Mouse (Mus musculus) thymus, postnatal 4 days (tissue): Measurements from ENCODE around the gene 3110009E18Rik.

Experiments used
- DNase-seq: peaks from one replicate; pipeline ENCODE4 v3.0.0; 2021

Gene 3110009E18Rik

GRCm38 (mm10) chr1:120105556-120105959 lies 15.4 kb upstream of the 3110009E18Rik start:
- DNase-seq, result no peak

GRCm38 (mm10) chr1:120109741-120110432 lies 11.1 kb upstream of the 3110009E18Rik start:
- DNase-seq, result no peak

- no peak for DNase-seq
Observed at GRCm38 (mm10) chr1:120111766-120112165, 9.2 kb upstream of the 3110009E18Rik start.

- DNase-seq, result no peak
Observed at GRCm38 (mm10) chr1:120112251-120113187, 8.5 kb upstream of the 3110009E18Rik start.

GRCm38 (mm10) chr1:120115671-120116081 lies 5.3 kb upstream of the 3110009E18Rik start:
- DNase-seq, result no peak

- no peak for DNase-seq
Observed at GRCm38 (mm10) chr1:120116106-120116505, 4.9 kb upstream of the 3110009E18Rik start.

GRCm38 (mm10) chr1:120118854-120119253 lies 2.1 kb upstream of the 3110009E18Rik start:
- no peak for DNase-seq

- no peak for DNase-seq
Observed at GRCm38 (mm10) chr1:120119389-120119788, 1.6 kb upstream of the 3110009E18Rik start.

- DNase-seq, result peak; percentile 14
Observed at GRCm38 (mm10) chr1:120120141-120120968, 632 bp upstream of the 3110009E18Rik start.

- no peak for DNase-seq
Observed at GRCm38 (mm10) chr1:120121930-120122530, 1.0 kb downstream of the 3110009E18Rik start.

- DNase-seq, result no peak
Observed at GRCm38 (mm10) chr1:120122634-120123383, 1.8 kb downstream of the 3110009E18Rik start.

GRCm38 (mm10) chr1:120124839-120125238 lies 3.9 kb downstream of the 3110009E18Rik start:
- no peak for DNase-seq

GRCm38 (mm10) chr1:120125471-120125870 lies 4.5 kb downstream of the 3110009E18Rik start:
- no peak for DNase-seq

- DNase-seq, result no peak
Observed at GRCm38 (mm10) chr1:120126318-120126717, 5.3 kb downstream of the 3110009E18Rik start.

- DNase-seq, result no peak
Observed at GRCm38 (mm10) chr1:120132376-120132775, 11.4 kb downstream of the 3110009E18Rik start.

GRCm38 (mm10) chr1:120135934-120136786 lies 15.2 kb downstream of the 3110009E18Rik start:
- DNase-seq, result no peak

- no peak for DNase-seq
Observed at GRCm38 (mm10) chr1:120138923-120139540, 18.0 kb downstream of the 3110009E18Rik start.

GRCm38 (mm10) chr1:120140144-120140693 lies 19.2 kb downstream of the 3110009E18Rik start:
- DNase-seq, result no peak

GRCm38 (mm10) chr1:120142551-120142950 lies 21.6 kb downstream of the 3110009E18Rik start:
- no peak for DNase-seq
